Mouse (Mus musculus): ENCODE results near the gene Lcor.

The Lcor gene

DNA sequence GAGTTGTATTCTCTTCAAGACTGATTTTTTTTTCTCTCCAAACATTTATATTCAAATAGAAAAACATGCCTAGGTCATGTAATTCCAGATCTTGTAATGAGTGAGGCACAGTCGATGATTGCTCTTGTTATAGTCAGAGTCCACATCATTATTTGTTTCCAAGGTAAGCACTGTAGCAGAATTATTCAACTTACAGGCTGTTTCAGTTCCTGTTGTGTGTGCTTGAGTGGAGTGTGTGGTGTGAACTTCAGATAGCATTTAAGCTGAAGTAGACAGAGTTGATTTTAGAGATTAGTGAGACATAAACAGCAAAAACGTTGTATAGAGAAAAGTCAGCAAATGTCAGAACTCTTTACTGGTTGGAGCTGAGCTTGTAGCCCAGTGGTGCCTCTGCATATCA is 86.4 kb downstream of the Lcor start:
- no peak for DNase-seq (ENCODE audit: low spot score in 2 of 2)

DNA sequence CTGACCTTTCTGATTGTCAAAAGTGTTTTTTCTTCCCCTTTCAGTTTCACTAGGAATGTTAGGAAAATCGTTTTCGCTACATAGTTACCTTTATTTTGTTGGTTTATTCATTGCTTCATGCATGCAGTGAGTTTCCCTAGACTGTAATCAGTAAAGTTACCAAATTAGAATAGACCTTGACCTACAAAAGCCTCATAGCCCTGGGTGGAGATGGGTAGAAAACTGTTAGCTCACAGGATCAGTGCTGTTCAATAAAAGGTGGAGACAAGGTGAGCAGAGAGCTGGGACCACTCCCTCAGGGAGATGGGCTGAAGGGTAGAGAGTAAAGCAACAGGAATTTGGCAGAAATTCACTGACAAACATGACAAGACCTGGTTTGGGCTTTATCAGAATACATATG is 91.3 kb downstream of the Lcor start:
- no peak for DNase-seq (ENCODE audit: low spot score in 2 of 2)

GRCm38 (mm10) chr19:41577576-41577975 is 95.1 kb downstream of the Lcor start:
- no peak for DNase-seq (ENCODE audit: low spot score in 2 of 2)

- DNase-seq (ENCODE audit: low spot score in 2 of 2), result no peak
These were observed 97.0 kb downstream of the Lcor start for GRCm38 (mm10) chr19:41579311-41579920.

GRCm38 (mm10) chr19:41581706-41582420 is 99.4 kb downstream of the Lcor start, which contains the start of gene Gm340:
Gene Gm340 (plus strand): TSS chr19:41582370.
- DNase-seq (ENCODE audit: low spot score in 2 of 2), result no peak

GRCm38 (mm10) chr19:41582918-41583514 is 100.6 kb downstream of the Lcor start:
- DNase-seq (ENCODE audit: low spot score in 2 of 2), result no peak

DNA sequence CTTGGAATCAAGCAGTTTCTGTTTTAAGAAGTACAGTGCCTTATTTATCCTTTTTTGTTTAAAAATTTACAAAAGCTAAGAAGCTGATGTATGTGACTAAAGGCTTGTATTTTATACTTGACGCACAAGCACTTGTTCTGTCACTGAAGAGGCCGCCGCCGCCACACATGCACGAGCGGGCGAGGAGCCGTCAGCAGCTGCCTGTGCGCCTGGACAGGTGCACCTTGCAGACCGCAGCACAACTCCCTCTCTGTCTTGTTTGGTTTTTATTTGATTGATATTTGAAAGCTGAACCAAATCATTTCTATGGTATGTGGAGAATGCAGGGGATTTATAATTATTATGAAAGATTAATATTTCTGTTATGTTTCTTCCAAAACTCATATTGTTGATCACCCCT is 104.3 kb downstream of the Lcor start:
- no peak for DNase-seq (ENCODE audit: low spot score in 2 of 2)

GRCm38 (mm10) chr19:41587431-41588222 is 105.2 kb downstream of the Lcor start:
- no peak for DNase-seq (ENCODE audit: low spot score in 2 of 2)

DNA sequence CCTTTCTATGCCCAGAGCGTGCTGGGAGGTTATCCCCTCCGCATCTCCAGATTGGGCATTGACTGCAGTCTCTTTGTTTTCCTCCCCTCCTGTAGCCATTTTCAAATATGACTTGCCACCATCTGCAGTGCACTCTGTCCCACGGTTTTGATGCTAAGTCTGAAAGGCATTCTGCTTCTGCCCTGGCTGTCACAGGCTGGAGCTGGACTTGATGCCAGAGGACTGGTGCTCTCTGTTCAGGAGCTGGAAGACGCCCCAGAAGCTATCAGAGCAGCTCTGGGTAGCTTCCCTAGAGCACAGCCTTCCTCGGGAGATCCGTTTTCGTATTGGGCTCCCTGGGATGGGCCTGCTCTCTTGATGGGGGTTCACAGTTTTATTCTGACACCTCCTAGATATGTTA is 106.6 kb downstream of the Lcor start:
- no peak for DNase-seq (ENCODE audit: low spot score in 2 of 2)

- DNase-seq (ENCODE audit: low spot score in 2 of 2), result no peak
These were observed 107.2 kb downstream of the Lcor start for GRCm38 (mm10) chr19:41589681-41590080.

- no peak for DNase-seq (ENCODE audit: low spot score in 2 of 2)
These were observed 109.4 kb downstream of the Lcor start for GRCm38 (mm10) chr19:41591808-41592207.

- no peak for DNase-seq (ENCODE audit: low spot score in 2 of 2)
These were observed 114.9 kb downstream of the Lcor start for GRCm38 (mm10) chr19:41597170-41597894.

DNA sequence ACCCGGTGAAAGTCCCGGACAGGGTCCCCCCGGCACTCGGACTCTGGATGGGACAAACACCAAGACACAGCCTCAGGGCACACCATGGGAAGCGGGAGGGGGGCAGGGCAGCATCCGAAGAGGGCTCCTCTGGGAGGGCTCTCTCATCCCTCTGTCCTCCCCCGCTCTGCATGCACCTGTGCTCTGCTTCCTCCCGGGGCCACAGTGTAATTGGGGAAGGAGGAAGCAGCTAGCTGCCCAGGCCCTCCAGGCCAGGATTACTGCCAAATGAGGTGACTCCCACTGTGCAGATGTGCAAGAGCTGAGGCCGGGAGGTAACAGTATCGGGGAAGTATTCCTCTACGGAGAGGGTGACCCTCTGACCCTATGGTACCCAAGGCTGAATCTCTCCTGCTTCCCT is 118.2 kb downstream of the Lcor start:
- no peak for DNase-seq (ENCODE audit: low spot score in 2 of 2)

DNA sequence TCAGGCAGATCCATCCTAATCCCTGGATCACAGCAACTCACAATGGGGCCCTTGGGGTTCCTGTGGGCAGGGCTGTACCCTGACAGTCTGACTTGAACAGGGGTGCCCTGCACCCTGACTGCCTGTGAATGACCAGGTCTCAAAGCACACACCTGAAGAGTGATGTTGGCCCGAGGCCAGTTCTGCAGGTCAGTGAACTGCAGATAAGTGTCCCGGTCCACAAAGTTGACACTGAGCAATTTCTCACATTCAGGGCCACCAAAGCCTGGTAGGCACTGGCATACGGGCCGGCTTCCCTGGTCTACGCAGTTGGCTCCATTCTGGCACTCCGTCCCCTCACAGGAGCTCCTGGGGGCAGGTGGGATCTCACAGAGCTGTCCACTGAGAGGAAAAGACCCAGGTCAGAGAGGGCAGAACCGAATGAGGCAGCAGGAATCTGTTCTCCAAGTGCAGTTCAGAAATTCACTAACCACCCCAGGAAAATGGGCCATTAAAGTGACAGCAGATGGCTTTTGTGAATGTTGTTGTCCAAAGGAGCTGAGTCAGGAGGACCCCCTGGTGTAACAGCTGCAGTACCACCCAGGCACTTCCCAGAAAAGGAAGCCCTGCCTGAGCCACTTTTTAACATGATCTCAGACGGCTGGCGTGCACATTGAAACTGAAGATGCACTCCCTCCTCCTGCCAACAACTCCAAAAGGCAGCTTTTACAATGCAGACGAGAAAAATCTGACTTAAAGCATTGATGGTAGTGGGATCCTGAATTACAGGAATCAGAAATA is 124.0 kb downstream of the Lcor start:
- DNase-seq (ENCODE audit: low spot score in 2 of 2), result no peak

DNA sequence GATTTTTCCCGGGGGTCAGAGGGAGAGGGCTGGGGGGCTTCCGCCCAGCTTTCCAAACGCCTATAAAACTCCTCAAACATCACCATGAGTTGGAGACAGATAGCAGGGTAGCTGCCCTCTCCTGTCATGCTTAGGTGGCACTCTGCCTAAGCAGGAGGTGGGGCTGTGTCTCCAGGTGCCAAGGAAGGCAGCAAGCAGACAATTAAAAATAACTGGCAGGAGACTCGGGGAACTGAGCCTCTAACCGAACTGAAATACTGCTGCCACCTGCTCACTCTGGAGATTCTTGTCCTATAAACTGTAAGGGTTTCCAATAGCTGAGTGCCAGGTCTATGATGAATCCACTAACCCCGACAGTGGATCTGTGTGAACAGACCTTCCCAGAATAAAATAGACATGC is 129.2 kb downstream of the Lcor start:
- DNase-seq (ENCODE audit: low spot score in 2 of 2), result no peak
